Comparison of ENCODE assay signal across 16 mouse cellular contexts in genomic region chr10:107094452-107094851, GRCm38 (mm10). TPM values are rescaled to one million over a fixed set of nuclear protein-coding genes. Genes with fewer than 3 reads are reported as not detected.
A peak's percentile ranks its signal among the peaks of the same experiment; 100 is the strongest.
DNase-seq lines count a peak whose midpoint lies in the region; ATAC-seq and TF ChIP-seq lines count a peak whose summit lies in the region.
"Had no signal": no experiment of that assay in that cellular context is flagged by ENCODE, and none has a peak within 500 bp of the region (broad histone marks: within the 10 kb centered on the region; RNA-seq: fewer than 3 reads in every experiment).

No protein-coding gene starts in this region.

- no peaks in the 10 kb centered on the region for H3K9me3 ChIP-seq in forebrain, embryonic 13.5 days (replicated peaks)
- H3K9me3 ChIP-seq in forebrain, embryonic 12.5 days, result no peaks in the 10 kb centered on the region
- H3K9me3 ChIP-seq: embryonic facial prominence, embryonic 15.5 days; kidney, embryonic 15.5 days; limb, embryonic 15.5 days; midbrain, embryonic 12.5 days; neural tube, embryonic 13.5 days had no signal

- no peak overlapping the region for H3K4me3 ChIP-seq in forebrain, embryonic 13.5 days
- no peak overlapping the region for H3K4me3 ChIP-seq in forebrain, embryonic 12.5 days (replicated peaks)
- H3K4me3 ChIP-seq: embryonic facial prominence, embryonic 15.5 days; kidney, embryonic 15.5 days; limb, embryonic 15.5 days; midbrain, embryonic 12.5 days; neural tube, embryonic 13.5 days had no signal

- DNase-seq in layer of hippocampus, postnatal 14 days (ENCODE audit: low spot score in 2 of 2), result peak; percentile 6 to 70
- DNase-seq in layer of hippocampus, adult 18-20 months (ENCODE audit: low spot score in 2 of 2), result no peak
- peak; percentile 42 for DNase-seq in Muller cell, postnatal 12 days (ENCODE audit: inconsistent ontology term)
- DNase-seq in brain, embryonic 14.5 days (ENCODE audit: low read depth), result peak; percentile 88
- no peak for DNase-seq in heart, postnatal 36 days
- DNase-seq: kidney, postnatal 4 days; layer of hippocampus, postnatal 36 days; liver, postnatal 0 days had no signal

- no peak for TF ChIP-seq CTCF in brain, embryonic 14.5 days (IDR thresholded peaks at IDR 0.05; ENCODE audit: borderline replicate concordance, extremely low read depth, insufficient read depth, insufficient read length)

- intact Hi-C loops in heart, postnatal 36 days (cut with DNase I), result no loop called here

- H3K4me2 ChIP-seq in forebrain, embryonic 13.5 days, result no peak overlapping the region
- no peak overlapping the region for H3K4me2 ChIP-seq in forebrain, embryonic 12.5 days
- H3K4me2 ChIP-seq: embryonic facial prominence, embryonic 15.5 days; kidney, embryonic 15.5 days; limb, embryonic 15.5 days; midbrain, embryonic 12.5 days; neural tube, embryonic 13.5 days had no signal

- H3K27me3 ChIP-seq in forebrain, embryonic 13.5 days, result no peaks in the 10 kb centered on the region
- no peaks in the 10 kb centered on the region for H3K27me3 ChIP-seq in forebrain, embryonic 12.5 days
- H3K27me3 ChIP-seq: embryonic facial prominence, embryonic 15.5 days; kidney, embryonic 15.5 days; limb, embryonic 15.5 days; midbrain, embryonic 12.5 days; neural tube, embryonic 13.5 days had no signal

- H3K9ac ChIP-seq in forebrain, embryonic 13.5 days, result no peak overlapping the region
- H3K9ac ChIP-seq in forebrain, embryonic 12.5 days, result no peak overlapping the region
- H3K9ac ChIP-seq: embryonic facial prominence, embryonic 15.5 days; kidney, embryonic 15.5 days; limb, embryonic 15.5 days; liver, postnatal 0 days; midbrain, embryonic 12.5 days; neural tube, embryonic 13.5 days had no signal

- ATAC-seq in forebrain, embryonic 13.5 days, result peak; percentile 93
- no peak for ATAC-seq in forebrain, embryonic 12.5 days (ENCODE audit: low FRiP score)
- ATAC-seq: intestine, embryonic 16.5 days; liver, postnatal 0 days had no signal

- whole genome bisulfite sequencing in forebrain, embryonic 13.5 days, result 39% methylated on average over 3 of the region's 3 CpGs
- WGBS in forebrain, embryonic 12.5 days, result 61% methylated on average over 3 of the region's 3 CpGs

- H3K36me3 ChIP-seq in forebrain, embryonic 13.5 days (ENCODE audit: poor library complexity, severe bottlenecking), result no peaks in the 10 kb centered on the region
- no peaks in the 10 kb centered on the region for H3K36me3 ChIP-seq in forebrain, embryonic 12.5 days (replicated peaks)
- H3K36me3 ChIP-seq: embryonic facial prominence, embryonic 15.5 days; kidney, embryonic 15.5 days; limb, embryonic 15.5 days; midbrain, embryonic 12.5 days; neural tube, embryonic 13.5 days had no signal

- no peak for TF ChIP-seq POLR2A in brain, embryonic 14.5 days (IDR thresholded peaks at IDR 0.05; ENCODE audit: borderline replicate concordance, extremely low read depth, insufficient read depth, insufficient read length, poor library complexity, severe bottlenecking)

- no peak overlapping the region for H3K27ac ChIP-seq in forebrain, embryonic 13.5 days
- H3K27ac ChIP-seq in forebrain, embryonic 12.5 days, result no peak overlapping the region
- H3K27ac ChIP-seq: embryonic facial prominence, embryonic 15.5 days; kidney, embryonic 15.5 days; limb, embryonic 15.5 days; midbrain, embryonic 12.5 days; neural tube, embryonic 13.5 days had no signal

- no peaks in the 10 kb centered on the region for H3K4me1 ChIP-seq in forebrain, embryonic 13.5 days
- H3K4me1 ChIP-seq in forebrain, embryonic 12.5 days, result no peaks in the 10 kb centered on the region
- H3K4me1 ChIP-seq: embryonic facial prominence, embryonic 15.5 days; kidney, embryonic 15.5 days; limb, embryonic 15.5 days; midbrain, embryonic 12.5 days; neural tube, embryonic 13.5 days had no signal

RNA-seq across cellular contexts. Expression of gene Acss3, which starts 29.0 kb away (rescaled TPM):
- 0.58 and 0.91 TPM in 2 replicates for polyA plus RNA-seq in forebrain, embryonic 13.5 days (2015; fragmentation: Nextera tagmentation; extraction: Ambion mirVana)
- polyA plus RNA-seq in forebrain, embryonic 12.5 days (2016; fragmentation: Nextera tagmentation; extraction: Ambion mirVana), result 2.0 and 2.1 TPM in 2 replicates
- total RNA-seq in layer of hippocampus, postnatal 14 days (2021), result 1 to 10 TPM in 1 of 2 experiments, under 1 TPM in 1; 0.76 to 1.4 TPM
- total RNA-seq in layer of hippocampus, adult 18-20 months (2021), result 1 to 10 TPM; 1.1 to 1.5 TPM
- 1.5 and 2.4 TPM in 2 replicates for polyA plus RNA-seq in brain, embryonic 14.5 days (2012; rRNA removed)
- total RNA-seq in heart, postnatal 36 days (2021), result 1 to 10 TPM; 4.8 to 5.0 TPM

Comparison
In these comparisons a context has a peak if more than half of its experiments do, and no peak if none do; other contexts are left out.
1. DNase-seq: peak in layer of hippocampus, postnatal 14 days (2 of 2), Muller cell, postnatal 12 days (single experiment) and brain, embryonic 14.5 days (single experiment); none in layer of hippocampus, adult 18-20 months (0 of 2) and heart, postnatal 36 days (0 of 2).